Mouse (Mus musculus) lung, adult 2 months (tissue): ENCODE measurements around the gene Scn8a. TPM values are rescaled to one million over a fixed set of nuclear protein-coding genes. Genes with fewer than 3 reads are reported as not detected.

ENCODE experiments used
- DNase-seq: peaks from one replicate; pipeline ENCODE4 v3.0.0; 2022
- H3K4me1 ChIP-seq: fragments of 200-500 bp; 2 replicates; pipeline ENCODE4 v1.6.1; 2011; ENCODE audit warnings: low read length; ENCODE audit not compliant: control insufficient read depth, insufficient read depth
- H3K4me3 ChIP-seq: fragments of 200-500 bp; replicated peaks from 2 replicates; pipeline ENCODE3; 2011; ENCODE audit warnings: low read depth, mild to moderate bottlenecking, control low read depth, low read length; ENCODE audit errors: extremely low read depth
- CTCF ChIP-seq: fragments of 200-500 bp; IDR thresholded peaks from 2 replicates; pipeline ENCODE4 v1.5.1; 2011; ENCODE audit warnings: mild to moderate bottlenecking, low read length, control low read depth; ENCODE audit not compliant: insufficient read depth
- POLR2A ChIP-seq: fragments of 200-500 bp; IDR thresholded peaks from 2 replicates; pipeline ENCODE4 v1.6.1; 2011; ENCODE audit warnings: low read depth, mild to moderate bottlenecking, control low read depth, low read length, borderline replicate concordance; ENCODE audit errors: extremely low read depth
- WGBS: fragments of 180-500 bp; shearing (Covaris S2); methylation state at CpG from one replicate; pipeline ENCODE4 v1.1.7; 2018; 5-methylcytosine and 5-hydroxymethylcytosine counted together
- polyA plus RNA-seq: library from polyadenylated mRNA; depleted of rRNA; stranded (reverse); fragments of >200 nt; gene quantifications from 2 replicates; pipeline ENCODE4 v1.2.3, GENCODE M21; 2012

Gene Scn8a
- polyA plus RNA-seq, 1 experiment: 0.27 TPM

DNA sequence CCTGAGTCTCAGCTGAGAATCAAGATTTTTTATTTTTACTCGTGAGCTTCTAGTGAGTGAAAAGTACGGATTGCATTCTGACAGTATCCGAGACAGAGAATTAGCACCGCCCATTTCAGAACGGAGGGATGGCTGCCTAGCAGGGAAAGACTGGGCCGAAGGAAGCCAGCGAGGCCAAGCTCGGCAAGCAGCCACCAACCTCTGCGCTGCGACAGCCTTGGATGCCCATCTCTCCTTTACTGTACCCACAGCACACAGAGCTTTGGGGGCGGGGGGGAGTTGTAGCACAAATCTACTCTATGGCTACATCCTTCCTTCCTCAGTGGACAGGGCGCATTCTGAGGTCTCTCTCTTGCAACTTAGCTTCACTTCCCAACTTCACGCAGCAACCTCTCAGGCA, 78.7 kb downstream of the Scn8a start:
- Histone ChIP-seq H3K4me3 (no peak overlapping the region), H3K4me1 (no peaks in the 10 kb centered on the region)
- 83% methylated on average over 13 of the region's 13 CpGs for WGBS
- TF ChIP-seq CTCF: no peak
- no peak for TF ChIP-seq POLR2A
- DNase-seq: no peak

DNA sequence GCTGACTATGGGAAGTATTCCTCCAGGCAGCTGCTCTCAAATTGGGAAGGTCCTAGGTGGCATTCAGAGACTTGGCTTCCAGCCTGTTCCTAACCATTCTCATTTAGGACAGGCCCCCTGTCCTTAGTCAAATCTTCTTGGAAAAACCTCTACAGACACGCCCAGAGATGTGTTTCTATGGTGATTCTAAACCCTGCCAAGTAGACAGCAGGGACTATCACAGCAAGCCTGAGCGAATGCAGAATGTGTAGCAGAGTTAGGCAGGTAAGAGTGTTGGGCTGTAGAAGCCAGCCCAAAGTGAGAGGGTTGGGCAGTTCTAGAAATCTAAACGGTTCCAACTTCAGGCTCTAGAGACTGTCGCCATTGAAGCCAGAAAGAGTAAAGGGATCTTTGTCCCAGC, 79.5 kb downstream of the Scn8a start:
- Histone ChIP-seq H3K4me1 (no peaks in the 10 kb centered on the region), H3K4me3 (no peak overlapping the region)
- WGBS: 81% methylated on average over 4 of the region's 4 CpGs
- no peak for DNase-seq
- TF ChIP-seq POLR2A: no peak
- no peak for TF ChIP-seq CTCF

DNA sequence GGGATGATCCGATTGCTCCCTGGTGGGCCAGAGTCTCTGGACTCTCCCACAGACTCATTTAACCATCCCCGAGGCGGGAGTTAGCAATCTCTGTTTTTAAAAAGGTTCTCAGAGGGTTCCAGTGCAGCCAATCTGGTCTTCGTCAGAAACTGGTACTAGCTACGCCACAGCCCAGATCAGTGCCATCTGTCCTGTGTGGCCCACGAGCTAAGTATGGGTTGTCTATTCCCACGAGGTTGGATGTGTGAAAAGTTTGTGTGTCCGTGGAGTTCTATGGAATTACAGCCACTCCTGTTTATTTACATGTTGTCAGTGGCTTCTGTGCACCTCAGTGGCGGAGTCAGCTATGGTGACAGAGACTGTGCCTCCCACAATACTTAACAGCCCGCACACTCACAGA, 81.8 kb downstream of the Scn8a start:
- 76% methylated on average over 10 of the region's 10 CpGs for WGBS
- TF ChIP-seq POLR2A (no peak), CTCF (no peak)

DNA sequence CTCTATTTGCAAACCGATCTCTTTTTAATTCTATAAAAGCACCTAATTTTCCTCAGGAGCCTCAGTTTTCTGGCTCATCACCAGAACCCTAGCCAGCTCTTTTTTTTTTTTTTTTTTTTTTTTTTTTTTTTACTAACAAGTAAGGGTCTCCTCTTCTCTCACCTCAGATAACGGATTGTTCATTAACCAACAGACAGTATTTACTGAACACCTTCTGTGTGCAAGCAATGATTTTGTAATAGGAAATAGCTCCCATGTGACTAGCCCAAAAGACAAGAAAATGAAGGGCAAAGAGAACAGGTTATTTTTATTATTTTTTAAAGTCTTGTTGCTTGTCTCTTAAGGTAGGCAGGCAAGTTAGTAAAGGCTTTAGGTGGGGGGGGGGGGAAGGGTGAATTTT, 82.6 kb downstream of the Scn8a start:
- TF ChIP-seq CTCF (no peak), POLR2A (no peak)
- Histone ChIP-seq H3K4me3 (no peak overlapping the region), H3K4me1 (no peaks in the 10 kb centered on the region)
- no peak for DNase-seq
- WGBS: 80% methylated on average over 2 of the region's 2 CpGs

More for the DNA sequence above, 81.8 kb downstream of the Scn8a start:
- H3K4me1 ChIP-seq: no peaks in the 10 kb centered on the region
- no peak overlapping the region for H3K4me3 ChIP-seq
- DNase-seq: no peak

DNA sequence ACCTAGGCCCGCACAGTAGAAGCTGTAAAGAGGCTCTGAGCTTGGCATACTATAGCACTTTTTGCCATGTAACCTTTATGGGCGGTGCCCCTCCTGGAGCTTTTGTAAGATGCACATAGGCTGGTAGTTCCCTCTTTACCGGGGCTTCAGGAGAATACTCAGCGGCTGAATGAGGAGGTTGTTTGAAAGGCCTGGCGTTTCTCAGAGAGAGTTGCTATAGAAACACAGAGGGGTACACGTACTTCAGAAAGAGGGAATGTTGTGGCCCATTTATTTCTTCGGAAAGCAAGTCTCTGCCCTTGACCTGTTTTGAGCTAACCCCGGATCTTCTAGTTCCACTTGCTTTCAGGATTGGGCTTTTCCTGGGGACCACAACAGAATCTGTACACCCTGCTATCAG, 83.2 kb downstream of the Scn8a start:
- 46% methylated on average over 8 of the region's 8 CpGs for WGBS
- DNase-seq: no peak
- Histone ChIP-seq H3K4me1 (no peaks in the 10 kb centered on the region), H3K4me3 (no peak overlapping the region)
- TF ChIP-seq CTCF: no peak
- no peak for TF ChIP-seq POLR2A

DNA sequence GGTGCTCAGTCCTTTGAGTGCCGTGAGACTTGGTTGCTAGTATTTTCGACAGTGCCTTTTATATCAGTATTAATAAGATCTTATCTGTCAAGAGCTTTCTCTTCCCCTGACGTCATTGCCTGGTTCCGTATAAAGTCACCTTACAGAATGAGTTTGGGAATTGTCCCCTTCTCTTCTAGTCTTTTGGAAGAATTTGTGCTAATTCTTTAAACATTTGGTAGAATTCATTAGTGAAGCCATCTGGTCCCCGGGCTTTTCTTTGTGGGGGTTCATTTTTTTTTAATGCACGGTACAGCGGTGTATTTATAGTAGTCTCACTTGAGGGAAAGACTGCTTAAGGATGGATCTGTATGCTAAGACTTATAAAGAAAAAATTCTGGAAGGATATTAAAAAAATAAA, 84.3 kb downstream of the Scn8a start:
- 63% methylated on average over 7 of the region's 7 CpGs for WGBS
- TF ChIP-seq CTCF: no peak
- no peak for TF ChIP-seq POLR2A
- no peak for DNase-seq
- Histone ChIP-seq H3K4me1 (no peaks in the 10 kb centered on the region), H3K4me3 (no peak overlapping the region)

DNA sequence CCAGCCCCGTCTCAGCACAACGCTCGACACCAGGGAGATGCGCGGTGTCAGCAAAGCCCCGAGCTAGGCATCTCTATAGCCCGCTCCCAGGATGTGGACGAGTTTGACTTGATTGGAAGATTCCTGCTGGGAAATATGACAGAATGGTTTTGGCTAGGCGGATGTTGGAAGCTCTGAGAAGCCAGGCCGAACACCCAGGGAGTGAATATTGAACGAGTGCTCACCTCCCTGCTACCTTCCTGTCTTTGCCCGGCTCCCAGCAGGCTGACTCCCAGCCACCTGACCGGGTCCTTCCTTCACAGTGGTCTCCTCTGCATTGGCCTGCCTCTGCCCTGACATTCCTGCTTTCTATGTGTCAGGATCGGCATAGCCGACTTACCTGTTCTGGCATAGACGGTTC, 85.1 kb downstream of the Scn8a start:
- TF ChIP-seq CTCF (no peak), POLR2A (no peak)
- Histone ChIP-seq H3K4me3 (no peak overlapping the region), H3K4me1 (no peaks in the 10 kb centered on the region)
- no peak for DNase-seq
- WGBS: 77% methylated on average over 16 of the region's 16 CpGs

DNA sequence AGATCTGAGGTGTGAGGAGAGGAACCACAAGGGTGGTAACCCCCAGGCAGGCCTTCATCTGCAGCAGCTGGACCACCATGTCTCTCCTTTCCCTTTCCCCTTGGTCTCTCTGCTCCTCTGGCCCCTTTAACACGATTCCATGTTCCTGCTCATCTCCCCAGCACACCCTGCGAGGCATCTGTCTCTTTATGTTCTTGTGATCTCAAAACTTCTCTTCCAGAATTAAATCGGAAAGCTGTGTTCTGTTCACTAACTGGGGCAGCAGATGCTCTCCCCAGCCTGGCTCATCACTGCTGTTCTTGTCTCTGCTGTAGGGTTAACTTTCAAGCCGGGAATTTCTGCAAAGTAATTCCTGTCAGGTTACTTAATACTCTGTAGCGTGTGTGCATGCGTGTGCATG, 91.3 kb downstream of the Scn8a start:
- 74% methylated on average over 6 of the region's 6 CpGs for WGBS
- H3K4me3 ChIP-seq: no peak overlapping the region
- DNase-seq: no peak
- H3K4me1 ChIP-seq: no peaks in the 10 kb centered on the region
- TF ChIP-seq POLR2A (no peak), CTCF (no peak)

DNA sequence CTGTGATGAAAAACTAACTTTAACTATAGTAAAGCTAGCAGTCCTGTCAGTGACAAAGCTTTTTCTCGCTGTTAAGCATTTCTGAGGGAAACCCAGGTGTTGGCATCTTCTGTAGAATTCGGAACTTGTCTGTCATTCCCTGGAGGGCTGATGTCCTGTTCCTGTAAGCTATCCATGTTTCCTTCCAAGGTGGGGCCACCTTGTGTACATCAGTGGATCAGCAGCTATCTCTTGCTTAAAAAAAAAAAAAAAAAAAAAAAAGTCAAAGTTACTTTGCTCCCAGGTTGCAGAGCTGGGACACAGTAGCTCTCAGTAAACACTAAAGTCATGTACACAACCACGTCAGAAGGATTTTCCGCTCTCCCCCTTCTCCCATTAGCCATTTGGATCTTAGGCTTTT, 91.9 kb downstream of the Scn8a start:
- WGBS: 71% methylated on average over 4 of the region's 4 CpGs
- Histone ChIP-seq H3K4me3 (no peak overlapping the region), H3K4me1 (no peaks in the 10 kb centered on the region)
- no peak for DNase-seq
- no peak for TF ChIP-seq POLR2A
- TF ChIP-seq CTCF: no peak

DNA sequence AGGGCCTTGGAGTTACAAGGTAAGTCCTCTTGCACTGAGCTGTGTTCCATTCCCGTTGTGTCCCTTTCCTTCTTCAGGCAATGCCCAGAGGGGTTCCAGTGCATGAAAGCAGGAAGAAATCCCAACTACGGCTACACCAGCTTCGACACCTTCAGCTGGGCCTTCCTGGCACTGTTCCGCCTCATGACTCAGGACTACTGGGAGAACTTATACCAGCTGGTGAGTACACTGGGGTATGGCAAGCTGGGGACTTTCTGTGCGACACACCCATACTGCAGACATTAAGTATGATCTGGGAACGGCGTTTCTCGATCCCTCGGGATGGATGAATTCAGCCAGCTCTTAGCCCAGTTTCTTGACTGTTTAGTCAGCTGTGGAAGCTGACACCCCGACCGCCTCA, 101.8 kb downstream of the Scn8a start:
- H3K4me1 ChIP-seq: no peaks in the 10 kb centered on the region
- no peak for DNase-seq
- WGBS: 76% methylated on average over 11 of the region's 11 CpGs
- H3K4me3 ChIP-seq: no peak overlapping the region
- TF ChIP-seq CTCF (no peak), POLR2A (no peak)

DNA sequence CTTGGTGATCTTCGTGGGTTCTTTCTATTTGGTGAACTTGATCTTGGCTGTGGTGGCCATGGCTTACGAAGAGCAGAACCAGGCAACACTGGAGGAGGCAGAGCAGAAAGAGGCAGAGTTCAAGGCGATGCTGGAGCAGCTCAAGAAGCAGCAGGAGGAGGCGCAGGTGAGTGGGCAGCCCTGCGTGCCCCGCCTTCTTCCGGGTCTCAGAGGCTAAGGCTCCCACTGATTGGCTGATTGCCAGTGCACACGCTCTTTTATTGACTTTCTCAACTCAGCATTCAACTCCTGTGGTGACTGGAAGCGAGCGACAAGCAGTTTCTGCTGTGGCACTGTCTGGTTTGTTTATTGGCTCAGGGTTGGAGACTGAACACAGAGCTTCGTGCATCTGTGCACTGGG, 103.1 kb downstream of the Scn8a start:
- TF ChIP-seq POLR2A (no peak), CTCF (no peak)
- Histone ChIP-seq H3K4me3 (no peak overlapping the region), H3K4me1 (no peaks in the 10 kb centered on the region)
- WGBS: 37% methylated on average over 11 of the region's 11 CpGs
- DNase-seq: no peak

DNA sequence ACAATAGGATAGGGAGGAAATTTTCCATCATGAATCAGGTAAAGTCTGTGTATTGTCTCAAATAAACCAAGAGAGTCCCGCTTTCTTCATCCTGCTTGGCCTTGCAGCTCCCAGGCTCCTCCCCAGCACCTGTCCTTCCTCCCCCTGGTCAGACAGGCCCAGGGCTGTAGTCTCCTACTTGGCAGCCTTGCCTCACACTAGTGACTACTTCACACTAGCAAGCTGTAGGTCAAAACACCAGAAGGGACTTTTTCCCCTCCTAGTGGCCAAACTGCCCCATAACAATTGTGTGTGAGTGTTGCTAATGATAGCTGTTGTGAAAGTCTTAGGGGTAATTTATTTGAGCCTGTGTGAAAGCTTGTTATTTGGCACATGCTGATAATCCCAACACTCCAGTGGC, 105.0 kb downstream of the Scn8a start:
- 72% methylated on average over 1 of the region's 1 CpGs for WGBS
- H3K4me3 ChIP-seq: no peak overlapping the region
- no peak for DNase-seq
- TF ChIP-seq POLR2A (no peak), CTCF (no peak)
- H3K4me1 ChIP-seq: no peaks in the 10 kb centered on the region
